Mouse (Mus musculus): ENCODE measurements around the gene Gjc3.

DNA sequence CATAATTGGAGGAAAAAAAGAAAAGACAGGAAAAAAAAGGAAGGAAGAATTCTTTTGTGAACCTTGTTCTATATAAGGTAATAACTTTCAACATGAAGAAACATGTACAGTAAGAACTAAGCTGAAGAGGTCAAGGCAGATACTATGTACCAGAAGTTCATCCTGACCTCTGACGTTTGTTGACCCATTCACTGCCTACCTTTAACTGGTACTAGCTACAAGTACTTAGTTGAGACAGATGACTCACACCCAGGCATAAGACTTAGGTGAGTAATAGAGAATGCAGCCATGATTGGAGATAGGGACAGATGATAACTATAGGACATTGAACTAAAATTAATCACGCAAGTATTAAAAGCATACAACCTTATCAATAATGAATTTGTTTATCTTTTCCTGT lies 26.4 kb downstream of the Gjc3 start:
- TF ChIP-seq CTCF (IDR thresholded peaks at IDR 0.05) (no peak), EP300 (IDR thresholded peaks at IDR 0.05) (no peak)

All from lung, postnatal 0 days (tissue).